Mouse (Mus musculus): ENCODE results near the gene Tbl3. TPM values are rescaled to one million over a fixed set of nuclear protein-coding genes. Genes with fewer than 3 reads are reported as not detected.
A peak's percentile ranks its signal among the peaks of the same experiment; 100 is the strongest.
"Not testable (repeated sequence)": the region's sequence is repeated elsewhere in the genome, so short reads cannot be mapped to it uniquely, and the experiment has no call there.

Gene Tbl3
- polyA plus RNA-seq, 1 experiment from 2014 or later, result 53.2 TPM

DNA sequence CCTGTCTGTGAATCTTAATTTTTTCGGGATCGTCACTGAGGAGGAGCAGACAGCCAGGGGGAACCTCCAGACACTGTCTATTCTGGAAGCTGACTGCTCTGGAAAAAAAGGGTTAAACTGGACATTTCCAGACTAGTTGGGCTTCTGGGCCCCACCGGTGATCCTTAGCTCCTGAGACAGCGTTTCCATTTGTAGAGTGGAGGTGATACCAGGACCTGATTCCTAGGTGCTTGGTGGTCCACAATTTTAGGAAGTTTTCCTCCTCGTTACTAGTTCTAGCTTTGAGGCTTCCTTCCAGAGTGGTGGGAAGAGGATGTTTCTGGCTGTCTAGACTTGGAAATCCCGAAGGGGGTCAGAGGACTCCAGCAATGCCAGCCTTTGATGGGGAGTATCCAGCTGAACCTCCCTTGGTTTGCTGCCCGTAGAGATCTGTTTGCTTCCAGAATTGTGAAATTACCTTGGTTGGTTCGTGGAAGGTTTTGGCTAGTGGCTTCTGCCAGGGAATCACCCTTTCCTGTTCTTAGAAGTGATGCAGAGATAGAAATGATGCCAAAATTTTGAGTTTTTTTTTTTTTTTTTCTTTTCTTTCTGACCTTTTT is 37.1 kb downstream of the Tbl3 start:
- H3K27me3 ChIP-seq, result no peaks in the 10 kb centered on the region
- H3K36me3 ChIP-seq, result peaks cover 3% of the 10 kb centered on the region; the same call in 1 of the 2 replicates
- H3K27ac ChIP-seq, result peak overlapping the region; percentile 90
- no peaks in the 10 kb centered on the region for H3K9me3 ChIP-seq (replicated peaks)
- DNase-seq (no peak), ATAC-seq (ENCODE audit: low read depth) (no peak)
- H3K9ac ChIP-seq, result peak overlapping the region; percentile 95
- peak overlapping the region; percentile 91 for H3K4me3 ChIP-seq (replicated peaks)
- peaks cover 65% of the 10 kb centered on the region for H3K4me1 ChIP-seq (replicated peaks)
- H3K4me2 ChIP-seq, result peak overlapping the region; percentile 85
- WGBS (ENCODE audit: insufficient replicate concordance), result 5% methylated on average over 8 of the region's 8 CpGs

DNA sequence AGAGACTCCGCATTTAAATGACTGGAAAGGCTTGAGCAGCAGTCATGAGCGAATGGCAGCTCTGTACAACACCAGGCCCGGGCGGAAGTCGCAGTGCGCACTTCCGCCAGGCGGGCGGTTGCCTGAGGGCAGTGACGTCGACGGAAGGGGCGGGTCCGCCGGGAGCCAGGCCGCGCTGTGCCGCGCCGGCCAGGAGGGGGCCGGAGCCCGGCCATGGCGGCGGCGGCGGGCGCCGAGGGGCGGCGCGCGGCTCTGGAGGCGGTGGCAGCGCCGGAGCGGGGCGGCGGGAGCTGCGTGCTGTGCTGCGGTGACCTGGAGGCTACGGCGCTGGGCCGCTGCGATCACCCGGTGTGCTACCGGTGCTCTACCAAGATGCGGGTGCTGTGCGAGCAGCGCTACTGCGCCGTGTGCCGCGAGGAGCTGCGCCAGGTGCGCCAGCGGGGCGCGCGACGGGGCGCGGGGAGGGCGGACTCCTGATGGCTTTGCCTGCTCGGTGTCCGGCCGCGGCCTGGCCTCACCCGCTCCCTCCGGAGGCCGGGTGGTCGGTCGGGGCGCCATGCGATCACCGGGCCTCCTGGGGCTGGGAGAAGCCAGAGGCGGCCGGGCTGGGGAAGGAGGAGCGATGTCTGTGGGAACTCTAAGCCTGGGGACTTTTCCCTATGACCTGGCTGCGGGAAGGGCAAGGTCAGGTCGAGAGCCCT is 37.8 kb downstream of the Tbl3 start, which contains the start of gene Zfp598:
Gene Zfp598, plus strand, starts transcription at position 143 of the 701 bp plus-strand sequence.
- ATAC-seq (ENCODE audit: low read depth) (peak; percentile 97), DNase-seq (peak; percentile 91)
- peak within 1 kb of the TSS; percentile 95 for H3K9ac ChIP-seq
- peaks cover 61% of the 10 kb centered on the region for H3K4me1 ChIP-seq (replicated peaks)
- peak within 1 kb of the TSS; percentile 85 for H3K4me2 ChIP-seq
- peak within 1 kb of the TSS; percentile 91 for H3K4me3 ChIP-seq (replicated peaks)
- no peaks in the 10 kb centered on the region for H3K9me3 ChIP-seq (replicated peaks)
- H3K27me3 ChIP-seq, result no peaks in the 10 kb centered on the region
- peaks cover 3% of the 10 kb centered on the region; the same call in 1 of the 2 replicates for H3K36me3 ChIP-seq
- peak within 1 kb of the TSS; percentile 90 for H3K27ac ChIP-seq
- under 1% methylated on average over 80 of the region's 80 CpGs for WGBS (ENCODE audit: insufficient replicate concordance)

DNA sequence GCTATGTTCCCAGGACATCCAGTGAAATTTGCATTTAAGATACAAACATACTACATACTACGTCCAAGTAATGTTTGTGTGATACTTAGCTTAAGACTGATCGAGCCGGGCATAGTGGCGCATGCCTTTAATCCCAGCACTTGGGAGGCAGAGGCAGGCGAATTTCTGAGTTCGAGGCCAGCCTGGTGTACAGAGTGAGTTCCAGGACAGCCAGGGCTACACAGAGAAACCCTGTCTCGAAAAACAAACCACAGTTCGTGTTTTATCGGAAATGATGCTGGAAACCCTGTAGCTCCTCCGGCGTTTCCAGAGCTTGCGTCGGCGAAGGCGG is 38.3 kb downstream of the Tbl3 start:
- peak; percentile 4; the same call in 1 of the 2 replicates for ATAC-seq (ENCODE audit: low read depth)
- not testable (repeated sequence) for H3K9me3 ChIP-seq (replicated peaks); H3K27me3 ChIP-seq; H3K36me3 ChIP-seq; DNase-seq
- H3K4me1 ChIP-seq (replicated peaks), result peaks cover 56% of the 10 kb centered on the region
- H3K27ac ChIP-seq, result peak overlapping the region; percentile 90
- H3K4me2 ChIP-seq, result peak overlapping the region; percentile 85
- H3K9ac ChIP-seq, result peak overlapping the region; percentile 95
- H3K4me3 ChIP-seq (replicated peaks), result peak overlapping the region; percentile 91
- WGBS (ENCODE audit: insufficient replicate concordance), result 5% methylated on average over 15 of the region's 15 CpGs

DNA sequence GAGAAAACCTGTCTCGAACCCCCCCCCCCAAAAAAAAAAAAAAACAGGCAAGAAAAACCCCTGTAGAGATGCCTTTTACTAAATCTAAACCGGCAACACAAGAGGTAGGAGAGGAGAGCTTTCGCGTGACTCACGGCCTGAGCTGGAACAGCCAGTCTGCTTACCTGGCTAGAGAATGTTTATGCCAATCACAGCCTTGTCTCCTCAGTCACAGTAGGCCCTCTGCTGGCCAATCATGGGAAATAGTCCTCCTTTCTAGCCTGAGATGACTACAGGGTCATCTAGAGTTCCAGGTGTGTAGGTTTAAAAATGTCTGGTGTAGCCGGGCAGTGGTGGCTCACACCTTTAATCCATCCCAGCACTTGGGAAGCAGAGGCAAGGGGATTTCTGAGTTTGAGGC is 40.0 kb downstream of the Tbl3 start:
- H3K4me2 ChIP-seq, result no peak overlapping the region
- peaks cover 40% of the 10 kb centered on the region for H3K4me1 ChIP-seq (replicated peaks)
- no peak for ATAC-seq (ENCODE audit: low read depth)
- H3K27me3 ChIP-seq, result peaks cover 6% of the 10 kb centered on the region
- DNase-seq, result peak; percentile 55
- H3K36me3 ChIP-seq, result no peaks in the 10 kb centered on the region
- H3K9me3 ChIP-seq (replicated peaks), result no peaks in the 10 kb centered on the region
- WGBS (ENCODE audit: insufficient replicate concordance), result 22% methylated on average over 6 of the region's 6 CpGs
- H3K4me3 ChIP-seq (replicated peaks), result no peak overlapping the region
- H3K9ac ChIP-seq, result no peak overlapping the region
- H3K27ac ChIP-seq, result no peak overlapping the region

DNA sequence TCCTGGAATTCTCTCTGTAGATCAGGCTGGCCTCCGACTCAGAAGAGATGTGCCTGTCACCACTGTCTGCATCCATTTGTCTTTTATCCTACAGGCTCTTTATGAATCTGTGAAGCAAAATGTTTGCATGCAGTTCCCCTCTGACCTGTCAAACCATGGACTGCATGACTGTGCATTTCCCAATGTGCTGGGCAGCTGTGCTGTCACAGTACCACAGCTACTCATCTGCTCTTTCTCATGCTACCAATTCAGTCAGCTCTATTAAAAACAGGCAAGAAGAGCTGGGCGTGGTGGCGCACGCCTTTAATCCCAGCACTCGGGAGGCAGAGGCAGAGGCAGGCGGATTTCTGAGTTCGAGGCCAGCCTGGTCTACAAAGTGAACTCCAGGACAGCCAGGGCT is 40.4 kb downstream of the Tbl3 start:
- 52% methylated on average over 7 of the region's 7 CpGs for WGBS (ENCODE audit: insufficient replicate concordance)
- not testable (repeated sequence) for H3K4me2 ChIP-seq; ATAC-seq (ENCODE audit: low read depth); H3K4me3 ChIP-seq (replicated peaks); DNase-seq; H3K36me3 ChIP-seq; H3K9me3 ChIP-seq (replicated peaks); H3K27me3 ChIP-seq; H3K9ac ChIP-seq; H3K27ac ChIP-seq
- peaks cover 36% of the 10 kb centered on the region for H3K4me1 ChIP-seq (replicated peaks)

DNA sequence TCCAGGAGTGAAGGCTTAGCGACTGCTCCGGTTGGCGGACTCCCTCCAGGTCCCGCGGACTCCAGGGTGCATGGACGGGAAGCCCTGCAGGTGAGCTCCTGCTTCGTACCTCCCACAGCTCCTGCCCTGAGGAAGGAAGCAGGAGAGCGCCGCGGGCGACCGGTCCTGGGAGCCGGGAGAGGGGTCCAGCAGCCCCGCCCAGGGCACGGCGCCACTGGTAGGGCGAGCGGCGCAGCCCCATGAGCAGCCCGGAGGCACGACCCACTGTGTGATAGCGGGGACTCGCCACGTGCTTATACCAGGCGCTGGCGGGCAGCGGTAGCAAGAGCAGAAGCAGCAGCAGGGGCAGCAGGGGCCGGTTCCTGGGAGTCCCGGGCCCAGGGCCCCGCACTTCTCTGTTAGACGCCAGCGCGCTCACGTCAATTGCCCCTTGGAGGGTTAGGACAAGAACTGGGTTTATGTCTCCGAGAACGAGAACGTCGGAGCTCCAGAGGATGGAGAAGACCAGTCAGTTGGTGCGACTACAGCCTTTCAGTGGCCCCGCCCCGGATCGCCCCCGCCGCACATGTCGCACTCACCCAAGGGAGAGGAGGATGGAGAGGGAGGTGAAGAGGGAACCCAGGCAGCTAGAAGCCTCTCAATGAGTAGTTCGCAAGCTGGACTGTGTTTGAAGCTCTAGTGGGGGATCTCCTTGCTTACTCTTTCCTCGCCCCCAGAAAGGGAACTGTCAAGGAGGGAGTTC is 49.3 kb downstream of the Tbl3 start, which contains the start of gene Npw:
Gene Npw, minus strand, starts transcription at position 441 of the 742 bp plus-strand sequence.
- DNase-seq, result no peak
- Histone ChIP-seq H3K36me3 (no peaks in the 10 kb centered on the region), H3K27ac (no peak within 1 kb of the TSS), H3K4me1 (replicated peaks) (peaks cover 18% of the 10 kb centered on the region), H3K9ac (no peak within 1 kb of the TSS), H3K27me3 (peaks cover 63% of the 10 kb centered on the region), H3K4me2 (peak within 1 kb of the TSS; percentile 66), H3K9me3 (replicated peaks) (no peaks in the 10 kb centered on the region), H3K4me3 (replicated peaks) (peak within 1 kb of the TSS; percentile 48)
- WGBS (ENCODE audit: insufficient replicate concordance), result 2% methylated on average over 47 of the region's 47 CpGs
- peak; percentile 53; the same call in 1 of the 2 replicates for ATAC-seq (ENCODE audit: low read depth)

DNA sequence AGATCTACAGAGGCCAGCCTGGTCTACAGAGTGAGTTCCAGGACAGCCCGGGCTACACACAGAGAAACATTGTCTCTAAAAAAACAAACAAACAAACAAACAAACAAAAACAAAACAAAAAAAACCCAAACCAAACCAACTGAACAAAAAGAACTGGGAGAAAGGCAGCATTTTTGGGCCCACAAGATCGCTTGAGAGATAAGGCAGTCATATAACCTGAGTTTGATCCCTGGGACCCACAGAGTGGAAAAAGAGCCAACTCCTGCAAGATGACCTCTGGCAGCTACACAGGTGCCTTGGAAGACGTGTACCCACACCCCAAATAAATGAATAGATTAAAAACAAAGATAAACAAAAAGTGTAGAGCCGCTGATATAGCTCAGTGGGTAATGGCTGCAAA is 52.5 kb downstream of the Tbl3 start:
- no peaks in the 10 kb centered on the region for H3K9me3 ChIP-seq (replicated peaks)
- H3K36me3 ChIP-seq, result no peaks in the 10 kb centered on the region
- H3K4me1 ChIP-seq (replicated peaks), result peaks cover 24% of the 10 kb centered on the region
- no peak overlapping the region for H3K9ac ChIP-seq
- no peak overlapping the region for H3K4me2 ChIP-seq
- ATAC-seq (ENCODE audit: low read depth) (no peak), DNase-seq (no peak)
- peaks cover 71% of the 10 kb centered on the region for H3K27me3 ChIP-seq
- 49% methylated on average over 4 of the region's 4 CpGs for WGBS (ENCODE audit: insufficient replicate concordance)
- H3K27ac ChIP-seq, result no peak overlapping the region
- H3K4me3 ChIP-seq (replicated peaks), result no peak overlapping the region

DNA sequence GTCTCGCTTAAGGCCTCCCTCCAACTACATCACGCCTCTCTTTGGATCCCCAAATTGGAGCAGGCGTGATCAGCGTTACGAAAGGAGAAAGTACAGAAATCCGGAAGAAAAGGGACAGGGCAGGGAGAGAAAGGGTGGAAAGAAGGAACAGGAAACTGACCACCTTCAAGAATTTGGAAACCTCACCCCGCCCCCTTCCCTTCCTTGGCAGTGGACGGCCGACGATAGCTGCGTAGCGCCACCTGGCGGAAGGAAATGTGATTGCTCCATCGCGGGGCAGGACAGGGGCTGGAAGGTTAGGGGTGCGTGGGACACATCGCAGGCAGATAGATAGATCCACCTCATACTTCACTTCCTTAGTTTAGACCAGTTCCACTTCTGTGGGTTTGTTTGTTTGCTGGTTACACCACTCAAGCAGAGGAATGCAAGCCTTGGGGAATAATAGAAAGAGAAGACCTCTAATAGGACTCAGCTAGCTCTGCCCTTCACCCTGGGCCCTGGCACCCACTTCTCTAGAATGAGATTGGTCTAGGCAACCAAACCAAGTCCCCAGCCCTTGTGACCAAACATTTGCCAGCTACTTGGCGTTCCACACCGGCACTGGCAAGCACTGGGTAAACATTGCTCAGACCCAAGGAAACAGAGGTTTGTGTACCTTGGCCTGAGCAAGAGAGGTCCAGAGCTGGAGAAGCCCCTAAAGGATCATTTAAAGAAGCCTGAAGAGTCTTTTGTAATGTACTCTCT is 53.3 kb downstream of the Tbl3 start:
- Histone ChIP-seq H3K4me1 (replicated peaks) (peaks cover 30% of the 10 kb centered on the region), H3K27ac (no peak overlapping the region), H3K27me3 (peaks cover 71% of the 10 kb centered on the region), H3K9ac (peak overlapping the region; percentile 18; the same call in 1 of the 2 replicates), H3K9me3 (replicated peaks) (no peaks in the 10 kb centered on the region), H3K36me3 (no peaks in the 10 kb centered on the region), H3K4me2 (peak overlapping the region; percentile 38), H3K4me3 (replicated peaks) (no peak overlapping the region; the same call in 1 of the 2 replicates)
- DNase-seq (no peak), ATAC-seq (ENCODE audit: low read depth) (peak; percentile 42)
- 6% methylated on average over 19 of the region's 19 CpGs for WGBS (ENCODE audit: insufficient replicate concordance)

DNA sequence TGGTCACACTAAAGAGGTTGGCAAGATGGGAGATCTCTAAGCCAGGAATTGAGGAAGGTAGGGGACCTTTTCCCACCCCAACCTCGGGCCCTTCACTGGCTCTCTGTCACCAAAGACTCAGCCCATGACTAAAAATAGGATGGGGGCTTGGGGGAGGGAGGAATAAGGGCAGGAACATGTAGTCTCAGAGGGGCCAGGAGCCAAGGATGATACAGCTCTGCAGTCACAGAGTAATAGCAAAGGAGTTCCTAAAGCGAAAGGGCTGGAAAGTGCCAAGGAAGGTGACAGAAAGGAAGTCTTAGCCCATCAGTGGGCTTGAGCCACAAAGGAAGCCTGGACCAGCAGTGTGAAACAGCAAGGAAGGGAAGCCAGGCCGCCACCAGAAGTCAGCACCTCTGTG is 55.6 kb downstream of the Tbl3 start:
- Histone ChIP-seq H3K9ac (no peak overlapping the region), H3K9me3 (replicated peaks) (no peaks in the 10 kb centered on the region), H3K36me3 (no peaks in the 10 kb centered on the region), H3K4me1 (replicated peaks) (peaks cover 21% of the 10 kb centered on the region), H3K27ac (no peak overlapping the region), H3K4me2 (no peak overlapping the region), H3K4me3 (replicated peaks) (no peak overlapping the region), H3K27me3 (peaks cover 70% of the 10 kb centered on the region)
- 37% methylated on average over 3 of the region's 3 CpGs for WGBS (ENCODE audit: insufficient replicate concordance)
- DNase-seq, result no peak
- no peak for ATAC-seq (ENCODE audit: low read depth)

DNA sequence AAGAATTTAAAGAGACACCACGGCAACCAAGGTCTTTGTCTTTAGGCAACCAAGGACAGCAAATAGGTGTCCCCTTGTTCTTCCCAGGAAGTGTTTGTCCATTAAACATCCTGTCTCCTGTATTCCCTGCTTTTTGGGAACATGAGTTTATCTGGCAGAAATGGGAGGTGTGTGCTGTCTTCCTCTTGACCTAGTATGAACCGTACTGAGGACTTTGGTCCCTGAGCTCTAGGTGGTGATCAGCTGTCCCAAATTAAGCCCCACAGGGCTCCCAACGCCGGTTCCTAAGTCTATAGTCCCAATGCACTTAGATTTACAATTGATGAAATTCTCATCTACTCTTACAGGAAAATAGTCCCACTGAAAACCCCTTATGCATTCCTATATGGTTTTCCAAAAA is 56.7 kb downstream of the Tbl3 start:
- 67% methylated on average over 4 of the region's 4 CpGs for WGBS (ENCODE audit: insufficient replicate concordance)
- no peak for DNase-seq
- Histone ChIP-seq H3K4me1 (replicated peaks) (peaks cover 27% of the 10 kb centered on the region), H3K36me3 (no peaks in the 10 kb centered on the region), H3K27ac (no peak overlapping the region), H3K9ac (no peak overlapping the region), H3K27me3 (peaks cover 60% of the 10 kb centered on the region), H3K9me3 (replicated peaks) (no peaks in the 10 kb centered on the region), H3K4me3 (replicated peaks) (no peak overlapping the region), H3K4me2 (no peak overlapping the region)
- ATAC-seq (ENCODE audit: low read depth), result no peak
